Mouse (Mus musculus) liver, embryonic 12.5 days (tissue): Measurements from ENCODE around the gene Homer1. TPM values are rescaled to one million over a fixed set of nuclear protein-coding genes. Genes with fewer than 3 reads are reported as not detected.

Experiments used
- ATAC-seq: fragments of 200-750 bp; cut with Nextera tagmentation; 2 replicates; pipeline ENCODE4 v1.8.0; 2017; ENCODE audit warnings: moderate number of reproducible peaks, mild to moderate bottlenecking, moderate library complexity
- H3K27ac ChIP-seq: fragments of 300-500 bp; sonication (generic); 2 replicates; pipeline ENCODE4 v1.5.1; 2016; ENCODE audit warnings: mild to moderate bottlenecking
- H3K27me3 ChIP-seq: fragments of 300-500 bp; sonication (generic); replicated peaks from 2 replicates; pipeline ENCODE4 v1.6.1; 2016; ENCODE audit warnings: mild to moderate bottlenecking, moderate library complexity
- H3K36me3 ChIP-seq: fragments of 300-500 bp; sonication (generic); 2 replicates; pipeline ENCODE4 v1.6.1; 2016; ENCODE audit warnings: mild to moderate bottlenecking, moderate library complexity
- H3K4me1 ChIP-seq: fragments of 300-500 bp; sonication (generic); 2 replicates; pipeline ENCODE4 v1.6.1; 2016
- H3K4me2 ChIP-seq: fragments of 300-500 bp; sonication (generic); 2 replicates; pipeline ENCODE4 v1.6.1; 2016; ENCODE audit warnings: mild to moderate bottlenecking, moderate library complexity
- H3K4me3 ChIP-seq: fragments of 300-500 bp; sonication (generic); 2 replicates; pipeline ENCODE4 v1.5.1; 2016; ENCODE audit warnings: mild to moderate bottlenecking, moderate library complexity
- H3K9ac ChIP-seq: fragments of 300-500 bp; sonication (generic); 2 replicates; pipeline ENCODE4 v1.6.1; 2016; ENCODE audit warnings: mild to moderate bottlenecking, moderate library complexity
- H3K9me3 ChIP-seq: fragments of 300-500 bp; sonication (generic); replicated peaks from 2 replicates; pipeline ENCODE4 v1.6.1; 2016; ENCODE audit warnings: mild to moderate bottlenecking, moderate library complexity
- WGBS: fragments of 180-500 bp; shearing (Covaris S2); methylation state at CpG from one replicate; pipeline ENCODE4 v1.1.7; 2016; ENCODE audit not compliant: insufficient replicate concordance; 5-methylcytosine and 5-hydroxymethylcytosine counted together
- polyA plus RNA-seq: library from polyadenylated mRNA; unstranded; fragments of >200 nt; fragmentation: Nextera tagmentation; extraction: Ambion mirVana; gene quantifications from 2 replicates; pipeline ENCODE4 v1.2.1, GENCODE M21; 2016

The Homer1 gene
- polyA plus RNA-seq, 1 experiment from 2014 or later: 7.1 TPM

- H3K36me3 ChIP-seq: no peaks in the 10 kb centered on the region
- peak overlapping the region; percentile 52 for H3K4me2 ChIP-seq
- H3K4me3 ChIP-seq: 0 out of 2 replicates have a peak overlapping the region, but pooled peaks have one; percentile 2
- no peaks in the 10 kb centered on the region for H3K27me3 ChIP-seq
- WGBS: 6% methylated on average over 1 of the region's 1 CpGs
- peak; percentile 91 for ATAC-seq
- peak overlapping the region; percentile 95 for H3K27ac ChIP-seq
- H3K4me1 ChIP-seq: peaks cover 73% of the 10 kb centered on the region
- peak overlapping the region; percentile 62 for H3K9ac ChIP-seq
- H3K9me3 ChIP-seq: no peaks in the 10 kb centered on the region
Observed at GRCm38 (mm10) chr13:93381301-93381700, 81.9 kb downstream of the Homer1 start.

GRCm38 (mm10) chr13:93383092-93383491 is 83.7 kb downstream of the Homer1 start:
- H3K27ac ChIP-seq: peak overlapping the region; percentile 95
- WGBS: 52% methylated on average over 5 of the region's 5 CpGs
- H3K4me3 ChIP-seq: no peak overlapping the region
- no peaks in the 10 kb centered on the region for H3K9me3 ChIP-seq
- H3K4me2 ChIP-seq: no peak overlapping the region
- ATAC-seq: peak; percentile 40; the same call in 1 of the 2 replicates
- H3K36me3 ChIP-seq: no peaks in the 10 kb centered on the region
- H3K27me3 ChIP-seq: no peaks in the 10 kb centered on the region
- H3K4me1 ChIP-seq: peaks cover 79% of the 10 kb centered on the region
- H3K9ac ChIP-seq: 0 out of 2 replicates have a peak overlapping the region, but pooled peaks have one; percentile 40

- 81% methylated on average over 2 of the region's 2 CpGs for WGBS
- H3K4me1 ChIP-seq: peaks cover 80% of the 10 kb centered on the region
Observed at GRCm38 (mm10) chr13:93383620-93384019, 84.2 kb downstream of the Homer1 start.

GRCm38 (mm10) chr13:93384481-93384880 is 85.0 kb downstream of the Homer1 start:
- 60% methylated on average over 1 of the region's 1 CpGs for whole genome bisulfite sequencing
- ATAC-seq: no peak

More at GRCm38 (mm10) chr13:93383620-93384019, 84.2 kb downstream of the Homer1 start:
- H3K9me3 ChIP-seq: no peaks in the 10 kb centered on the region
- H3K27ac ChIP-seq: peak overlapping the region; percentile 95
- H3K36me3 ChIP-seq: no peaks in the 10 kb centered on the region
- H3K4me2 ChIP-seq: no peak overlapping the region
- no peaks in the 10 kb centered on the region for H3K27me3 ChIP-seq
- no peak for ATAC-seq
- H3K4me3 ChIP-seq: no peak overlapping the region
- peak overlapping the region; percentile 44 for H3K9ac ChIP-seq

GRCm38 (mm10) chr13:93385147-93385546 is 85.7 kb downstream of the Homer1 start:
- no peak overlapping the region for H3K4me2 ChIP-seq
- H3K4me3 ChIP-seq: no peak overlapping the region
- no peaks in the 10 kb centered on the region for H3K36me3 ChIP-seq
- H3K27ac ChIP-seq: peak overlapping the region; percentile 95
- no peaks in the 10 kb centered on the region for H3K27me3 ChIP-seq
- WGBS: 70% methylated on average over 1 of the region's 1 CpGs
- H3K9me3 ChIP-seq: no peaks in the 10 kb centered on the region
- peaks cover 81% of the 10 kb centered on the region for H3K4me1 ChIP-seq
- H3K9ac ChIP-seq: no peak overlapping the region
- ATAC-seq: no peak

More at GRCm38 (mm10) chr13:93384481-93384880, 85.0 kb downstream of the Homer1 start:
- no peaks in the 10 kb centered on the region for H3K9me3 ChIP-seq
- H3K4me3 ChIP-seq: no peak overlapping the region
- H3K27me3 ChIP-seq: no peaks in the 10 kb centered on the region
- H3K9ac ChIP-seq: no peak overlapping the region
- H3K4me1 ChIP-seq: peaks cover 80% of the 10 kb centered on the region
- peak overlapping the region; percentile 95 for H3K27ac ChIP-seq
- no peak overlapping the region for H3K4me2 ChIP-seq
- no peaks in the 10 kb centered on the region for H3K36me3 ChIP-seq

- WGBS: 88% methylated on average over 5 of the region's 5 CpGs
- Histone ChIP-seq H3K27ac (peak overlapping the region; percentile 97), H3K27me3 (no peaks in the 10 kb centered on the region), H3K4me1 (peaks cover 69% of the 10 kb centered on the region), H3K4me2 (no peak overlapping the region), H3K9ac (peak overlapping the region; percentile 28; the same call in 1 of the 2 replicates), H3K4me3 (no peak overlapping the region), H3K9me3 (no peaks in the 10 kb centered on the region), H3K36me3 (peaks cover 5% of the 10 kb centered on the region; the same call in 1 of the 2 replicates)
- ATAC-seq: no peak
Observed at GRCm38 (mm10) chr13:93387440-93387839, 88.0 kb downstream of the Homer1 start.

GRCm38 (mm10) chr13:93388594-93389241 is 89.3 kb downstream of the Homer1 start:
- H3K27ac ChIP-seq: peak overlapping the region; percentile 97
- H3K4me2 ChIP-seq: peak overlapping the region; percentile 63
- H3K9ac ChIP-seq: peak overlapping the region; percentile 60
- WGBS: 19% methylated on average over 7 of the region's 7 CpGs
- no peaks in the 10 kb centered on the region for H3K9me3 ChIP-seq
- peaks cover 9% of the 10 kb centered on the region for H3K36me3 ChIP-seq
- H3K27me3 ChIP-seq: no peaks in the 10 kb centered on the region
- peaks cover 62% of the 10 kb centered on the region for H3K4me1 ChIP-seq
- peak overlapping the region; percentile 32; the same call in 1 of the 2 replicates for H3K4me3 ChIP-seq
- ATAC-seq: peak; percentile 99

GRCm38 (mm10) chr13:93389242-93389625 is 89.8 kb downstream of the Homer1 start:
- ATAC-seq: no peak
- Histone ChIP-seq H3K36me3 (peaks cover 11% of the 10 kb centered on the region), H3K4me2 (peak overlapping the region; percentile 63), H3K27me3 (no peaks in the 10 kb centered on the region), H3K27ac (peak overlapping the region; percentile 97), H3K9ac (peak overlapping the region; percentile 60), H3K4me1 (peaks cover 61% of the 10 kb centered on the region), H3K4me3 (no peak overlapping the region), H3K9me3 (no peaks in the 10 kb centered on the region)
- WGBS: 38% methylated on average over 2 of the region's 2 CpGs

GRCm38 (mm10) chr13:93399710-93400216 is 100.3 kb downstream of the Homer1 start:
- H3K27me3 ChIP-seq: no peaks in the 10 kb centered on the region
- H3K9me3 ChIP-seq: peaks cover 3% of the 10 kb centered on the region; the same call in 1 of the 2 replicates
- H3K36me3 ChIP-seq: peaks cover 38% of the 10 kb centered on the region
- H3K27ac ChIP-seq: 0 out of 2 replicates have a peak overlapping the region, but pooled peaks have one; percentile 36
- no peak overlapping the region for H3K9ac ChIP-seq
- ATAC-seq: peak; percentile 78
- 77% methylated on average over 5 of the region's 5 CpGs for WGBS
- H3K4me1 ChIP-seq: peaks cover 7% of the 10 kb centered on the region
- H3K4me2 ChIP-seq: no peak overlapping the region
- H3K4me3 ChIP-seq: no peak overlapping the region

- H3K9me3 ChIP-seq: peaks cover 3% of the 10 kb centered on the region; the same call in 1 of the 2 replicates
- H3K27me3 ChIP-seq: no peaks in the 10 kb centered on the region
- H3K27ac ChIP-seq: no peak overlapping the region
- H3K4me1 ChIP-seq: peaks cover 12% of the 10 kb centered on the region
- ATAC-seq: no peak
- H3K9ac ChIP-seq: no peak overlapping the region
- H3K4me2 ChIP-seq: no peak overlapping the region
- WGBS: 83% methylated on average over 7 of the region's 7 CpGs
- peaks cover 21% of the 10 kb centered on the region for H3K36me3 ChIP-seq
- no peak overlapping the region for H3K4me3 ChIP-seq
Observed at GRCm38 (mm10) chr13:93401947-93402346, 102.5 kb downstream of the Homer1 start.

GRCm38 (mm10) chr13:93406855-93407254 is 107.4 kb downstream of the Homer1 start:
- 67% methylated on average over 5 of the region's 5 CpGs for WGBS

GRCm38 (mm10) chr13:93410343-93410742 is 110.9 kb downstream of the Homer1 start:
- Histone ChIP-seq H3K4me3 (no peak overlapping the region), H3K27ac (no peak overlapping the region), H3K9me3 (no peaks in the 10 kb centered on the region), H3K4me2 (no peak overlapping the region), H3K4me1 (peaks cover 6% of the 10 kb centered on the region; the same call in 1 of the 2 replicates), H3K9ac (no peak overlapping the region), H3K36me3 (no peaks in the 10 kb centered on the region; the same call in 1 of the 2 replicates), H3K27me3 (no peaks in the 10 kb centered on the region)
- 76% methylated on average over 4 of the region's 4 CpGs for WGBS
- ATAC-seq: no peak

More at GRCm38 (mm10) chr13:93406855-93407254, 107.4 kb downstream of the Homer1 start:
- H3K27ac ChIP-seq: no peak overlapping the region
- no peak overlapping the region for H3K4me2 ChIP-seq
- peaks cover 6% of the 10 kb centered on the region; the same call in 1 of the 2 replicates for H3K4me1 ChIP-seq
- no peak overlapping the region for H3K4me3 ChIP-seq
- no peaks in the 10 kb centered on the region for H3K9me3 ChIP-seq
- H3K9ac ChIP-seq: no peak overlapping the region
- ATAC-seq: 0 out of 2 replicates have a peak, but pooled peaks have one; percentile 4
- H3K36me3 ChIP-seq: peaks cover 3% of the 10 kb centered on the region
- H3K27me3 ChIP-seq: no peaks in the 10 kb centered on the region
